Mouse (Mus musculus) lung, adult 2 months (tissue): ENCODE measurements around the gene Irgc1.

Experiments used
- CTCF ChIP-seq: fragments of 200-500 bp; IDR thresholded peaks from 2 replicates; pipeline ENCODE4 v1.5.1; 2011; ENCODE audit warnings: mild to moderate bottlenecking, low read length, control low read depth; ENCODE audit not compliant: insufficient read depth
- POLR2A ChIP-seq: fragments of 200-500 bp; IDR thresholded peaks from 2 replicates; pipeline ENCODE4 v1.6.1; 2011; ENCODE audit warnings: low read depth, mild to moderate bottlenecking, control low read depth, low read length, borderline replicate concordance; ENCODE audit errors: extremely low read depth

DNA sequence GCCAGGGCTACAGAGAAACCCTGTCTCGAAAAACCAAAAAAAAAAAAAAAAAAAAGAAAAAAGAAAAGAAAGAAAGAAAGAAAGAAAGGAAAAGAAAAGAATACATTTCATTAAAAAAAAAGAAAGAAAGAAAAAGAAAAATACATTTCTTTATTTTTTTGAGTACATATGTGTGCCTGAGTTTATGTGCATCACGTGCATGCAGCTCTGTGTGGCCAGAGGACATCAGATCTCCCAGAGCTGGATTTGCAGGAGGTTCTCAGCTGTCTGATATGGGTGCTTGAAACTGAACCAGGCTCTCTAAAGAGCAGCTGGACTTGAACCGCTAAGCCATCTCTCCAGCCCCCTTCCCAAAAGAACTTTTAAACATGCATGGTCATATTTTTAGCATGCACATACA, 58.0 kb downstream of the Irgc1 start:
- TF ChIP-seq POLR2A (no peak), CTCF (no peak)
